In genomic region chr14:8040179-8040578, GRCm38 (mm10) we compare ENCODE assay signal across 26 mouse cellular contexts. TPM values are rescaled to one million over a fixed set of nuclear protein-coding genes. Genes with fewer than 3 reads are reported as not detected.
DNase-seq lines count a peak whose midpoint lies in the region; ATAC-seq and TF ChIP-seq lines count a peak whose summit lies in the region.
"Had no signal": no experiment of that assay in that cellular context is flagged by ENCODE, and none has a peak within 500 bp of the region (broad histone marks: within the 10 kb centered on the region; RNA-seq: fewer than 3 reads in every experiment).

No protein-coding gene starts in this region.

- intact Hi-C loops in gastrocnemius, adult 2 months (cut with DNase I), result loop anchor here (5.0 kb wide), 1 partner anchor 223 kb away; the partner anchor contains the start of gene Flnb
- intact Hi-C loops in gastrocnemius, postnatal 36 days (cut with DNase I), result loop anchor here (10.0 kb wide), 1 partner anchor 45 kb away; the partner anchor contains the start of gene Dnase1l3

- no peak overlapping the region for H3K4me2 ChIP-seq in intestine, embryonic 14.5 days (ENCODE audit: low read length)
- H3K4me2 ChIP-seq in intestine, embryonic 16.5 days (ENCODE audit: low read depth, low read length), result no peak overlapping the region
- H3K4me2 ChIP-seq: embryonic facial prominence, embryonic 12.5 days; embryonic facial prominence, embryonic 15.5 days; heart, embryonic 11.5 days; hindbrain, embryonic 13.5 days had no signal

- H3K4me1 ChIP-seq in intestine, embryonic 14.5 days (replicated peaks; ENCODE audit: control insufficient read depth, insufficient read depth, low read length), result no peaks in the 10 kb centered on the region
- H3K4me1 ChIP-seq in intestine, embryonic 16.5 days (ENCODE audit: control insufficient read depth, insufficient read depth, low read length), result no peaks in the 10 kb centered on the region
- H3K4me1 ChIP-seq: embryonic facial prominence, embryonic 12.5 days; embryonic facial prominence, embryonic 15.5 days; hindbrain, embryonic 10.5 days; hindbrain, embryonic 13.5 days had no signal

- H3K9ac ChIP-seq in intestine, embryonic 14.5 days (ENCODE audit: low read length), result no peak overlapping the region
- H3K9ac ChIP-seq in intestine, embryonic 16.5 days (ENCODE audit: low read depth, low read length), result no peak overlapping the region
- H3K9ac ChIP-seq: embryonic facial prominence, embryonic 12.5 days; embryonic facial prominence, embryonic 15.5 days; forebrain, postnatal 0 days; hindbrain, embryonic 13.5 days had no signal

- WGBS in intestine, embryonic 14.5 days, result 74% methylated on average over 3 of the region's 3 CpGs
- 76% methylated on average over 3 of the region's 3 CpGs for WGBS in intestine, embryonic 16.5 days

- no peak overlapping the region for H3K4me3 ChIP-seq in gastrocnemius, adult 2 months
- H3K4me3 ChIP-seq in intestine, embryonic 14.5 days (ENCODE audit: low read depth, low read length), result no peak overlapping the region
- no peak overlapping the region for H3K4me3 ChIP-seq in intestine, embryonic 16.5 days (ENCODE audit: low read length)
- H3K4me3 ChIP-seq: embryonic facial prominence, embryonic 12.5 days; embryonic facial prominence, embryonic 15.5 days; heart, adult 2 months; hindbrain, embryonic 10.5 days; hindbrain, embryonic 13.5 days had no signal

- no peaks in the 10 kb centered on the region for H3K27me3 ChIP-seq in intestine, embryonic 14.5 days (replicated peaks; ENCODE audit: control insufficient read depth, insufficient read depth, low read length)
- H3K27me3 ChIP-seq in intestine, embryonic 16.5 days (replicated peaks; ENCODE audit: control insufficient read depth, insufficient read depth, low read length), result no peaks in the 10 kb centered on the region
- H3K27me3 ChIP-seq: embryonic facial prominence, embryonic 12.5 days; embryonic facial prominence, embryonic 15.5 days; hindbrain, embryonic 13.5 days had no signal

- no peak for DNase-seq in gastrocnemius, adult 2 months
- no peak for DNase-seq in gastrocnemius, postnatal 36 days
- peak; percentile 23 for DNase-seq in intestine, embryonic 14.5 days (ENCODE audit: low spot score)
- DNase-seq in testis, postnatal 10 days (ENCODE audit: low spot score), result peak; percentile 19
- no peak for DNase-seq in testis, postnatal 14 days (ENCODE audit: low spot score)
- DNase-seq: B cell, adult 2 months; cerebellum, adult 18-20 months; cerebellum, adult 9-10 months; cerebellum, postnatal 25 days; forebrain, postnatal 0 days; gastrocnemius, postnatal 25 days; heart, adult 2 months had no signal

- H3K27ac ChIP-seq in gastrocnemius, adult 2 months, result peak overlapping the region; percentile 77
- H3K27ac ChIP-seq in intestine, embryonic 14.5 days (ENCODE audit: low read depth), result no peak overlapping the region
- H3K27ac ChIP-seq in intestine, embryonic 16.5 days (ENCODE audit: low read length), result no peak overlapping the region
- H3K27ac ChIP-seq: embryonic facial prominence, embryonic 12.5 days; embryonic facial prominence, embryonic 15.5 days; hindbrain, embryonic 10.5 days; hindbrain, embryonic 13.5 days had no signal

- H3K9me3 ChIP-seq in intestine, embryonic 14.5 days (ENCODE audit: control insufficient read depth, low read length), result no peaks in the 10 kb centered on the region
- H3K9me3 ChIP-seq in intestine, embryonic 16.5 days (ENCODE audit: control insufficient read depth, low read length), result no peaks in the 10 kb centered on the region
- H3K9me3 ChIP-seq: embryonic facial prominence, embryonic 12.5 days; embryonic facial prominence, embryonic 15.5 days; hindbrain, embryonic 10.5 days; hindbrain, embryonic 13.5 days had no signal

- no peak for TF ChIP-seq CTCF in gastrocnemius, adult 2 months (IDR thresholded peaks at IDR 0.05)

- H3K36me3 ChIP-seq in intestine, embryonic 14.5 days (ENCODE audit: control insufficient read depth, insufficient read depth, low read length), result no peaks in the 10 kb centered on the region
- H3K36me3 ChIP-seq in intestine, embryonic 16.5 days (ENCODE audit: control insufficient read depth, insufficient read depth, low read length), result no peaks in the 10 kb centered on the region

- ATAC-seq in intestine, embryonic 14.5 days (replicated peaks; ENCODE audit: low FRiP score, low TSS enrichment, low read depth), result no peak
- no peak for ATAC-seq in intestine, embryonic 16.5 days
- ATAC-seq in granulocyte monocyte progenitor cell, adult 5-6 weeks (replicated peaks; ENCODE audit: poor library complexity, severe bottlenecking), result no peak
- ATAC-seq: forebrain, embryonic 14.5 days; forebrain, postnatal 0 days; hindbrain, embryonic 16.5 days; intestine, postnatal 0 days had no signal

RNA-seq across cellular contexts. Expression of gene Abhd6, which starts 37.5 kb away (rescaled TPM):
- total RNA-seq in gastrocnemius, adult 2 months (2021), result 1 to 10 TPM; 4.8 to 7.3 TPM
- 1 to 10 TPM; 5.3 to 6.0 TPM for total RNA-seq in gastrocnemius, postnatal 36 days (2021)
- 15.5 and 19.5 TPM in 2 replicates for polyA plus RNA-seq in intestine, embryonic 14.5 days (2014; fragmentation: Nextera tagmentation; extraction: Ambion mirVana)
- polyA plus RNA-seq in intestine, embryonic 16.5 days (2015; fragmentation: Nextera tagmentation; extraction: Ambion mirVana), result 12.5 and 14.1 TPM in 2 replicates
- total RNA-seq in granulocyte monocyte progenitor cell, adult 5-6 weeks (2014; fragmentation: Nextera tagmentation), result not detected in 2 replicates
- total RNA-seq in granulocyte monocyte progenitor cell, adult 5-6 weeks (2017), result 1.5 TPM in 1 of 2 replicates, not detected in the other
- total RNA-seq: MEL had no signal

RNA-seq across cellular contexts. Expression of gene Rpp14, which starts 40.0 kb away (rescaled TPM):
- total RNA-seq in gastrocnemius, adult 2 months (2021), result 10 to 100 TPM; 24.2 to 31.5 TPM
- total RNA-seq in gastrocnemius, postnatal 36 days (2021), result 10 to 100 TPM; 24.5 to 28.4 TPM
- 67.1 and 67.6 TPM in 2 replicates for polyA plus RNA-seq in intestine, embryonic 14.5 days (2014; fragmentation: Nextera tagmentation; extraction: Ambion mirVana)
- polyA plus RNA-seq in intestine, embryonic 16.5 days (2015; fragmentation: Nextera tagmentation; extraction: Ambion mirVana), result 44.2 and 54.9 TPM in 2 replicates
- 35.5 and 43.7 TPM in 2 replicates for total RNA-seq in granulocyte monocyte progenitor cell, adult 5-6 weeks (2014; fragmentation: Nextera tagmentation)
- total RNA-seq in granulocyte monocyte progenitor cell, adult 5-6 weeks (2017), result 62.6 and 72.8 TPM in 2 replicates

RNA-seq across cellular contexts. Expression of gene Dnase1l3, which starts 45.8 kb away (rescaled TPM):
- not detected for total RNA-seq in gastrocnemius, adult 2 months (2021)
- not detected for total RNA-seq in gastrocnemius, postnatal 36 days (2021)
- polyA plus RNA-seq in intestine, embryonic 14.5 days (2014; fragmentation: Nextera tagmentation; extraction: Ambion mirVana), result 1.1 TPM in 2 replicates
- polyA plus RNA-seq in intestine, embryonic 16.5 days (2015; fragmentation: Nextera tagmentation; extraction: Ambion mirVana), result 1.7 and 1.9 TPM in 2 replicates
- 0.15 TPM in 1 of 2 replicates, not detected in the other for total RNA-seq in granulocyte monocyte progenitor cell, adult 5-6 weeks (2014; fragmentation: Nextera tagmentation)
- not detected in 2 replicates for total RNA-seq in granulocyte monocyte progenitor cell, adult 5-6 weeks (2017)
- total RNA-seq: common myeloid progenitor, adult 5-6 weeks; forebrain, postnatal 0 days; gastrocnemius, adult 8-10 months; gastrocnemius, postnatal 25 days; MEL had no signal
- polyA plus RNA-seq: forebrain, embryonic 11.5 days had no signal

RNA-seq across cellular contexts. Expression of gene Pxk, which starts 57.8 kb away (rescaled TPM):
- 10 to 100 TPM; 12.4 to 12.7 TPM for total RNA-seq in gastrocnemius, adult 2 months (2021)
- 10 to 100 TPM; 10.7 to 12.2 TPM for total RNA-seq in gastrocnemius, postnatal 36 days (2021)
- polyA plus RNA-seq in intestine, embryonic 14.5 days (2014; fragmentation: Nextera tagmentation; extraction: Ambion mirVana), result 33.9 and 39.4 TPM in 2 replicates
- polyA plus RNA-seq in intestine, embryonic 16.5 days (2015; fragmentation: Nextera tagmentation; extraction: Ambion mirVana), result 40.4 and 44.3 TPM in 2 replicates
- total RNA-seq in granulocyte monocyte progenitor cell, adult 5-6 weeks (2014; fragmentation: Nextera tagmentation), result 34.1 and 40.7 TPM in 2 replicates
- total RNA-seq in granulocyte monocyte progenitor cell, adult 5-6 weeks (2017), result 25.6 and 30.0 TPM in 2 replicates

Comparison
In these comparisons a context has a peak if more than half of its experiments do, and no peak if none do; other contexts are left out.
1. DNase-seq: peak in intestine, embryonic 14.5 days (single experiment) and testis, postnatal 10 days (single experiment); none in gastrocnemius, adult 2 months (single experiment), gastrocnemius, postnatal 36 days (0 of 2) and testis, postnatal 14 days (single experiment).